Mouse (Mus musculus): ENCODE measurements around the gene Slc25a26. TPM values are rescaled to one million over a fixed set of nuclear protein-coding genes. Genes with fewer than 3 reads are reported as not detected.

Slc25a26 gene
- polyA plus RNA-seq, 1 experiment: 9.5 TPM

DNA sequence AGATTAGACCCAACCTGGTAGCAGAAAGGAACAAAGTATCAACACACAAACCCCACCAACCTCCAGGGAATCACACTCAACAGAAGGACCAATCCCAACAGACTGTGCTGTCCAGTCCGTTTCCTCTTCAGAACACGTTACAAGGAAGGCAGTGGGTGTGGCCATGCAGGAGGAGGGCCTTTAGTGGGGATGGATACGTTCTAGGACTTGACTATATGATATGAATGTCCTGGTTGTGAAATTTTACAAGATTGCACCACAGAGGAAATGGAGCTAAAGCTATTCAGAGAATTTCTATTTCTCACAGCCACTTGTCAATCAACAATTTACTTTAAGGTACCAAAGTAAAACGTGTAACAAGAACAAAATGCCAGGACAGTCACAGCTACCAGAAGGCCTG lies 145.6 kb downstream of the Slc25a26 start:
- WGBS: 57% methylated on average over 4 of the region's 4 CpGs
- no peak for DNase-seq
- no peaks in the 10 kb centered on the region for H3K36me3 ChIP-seq (ENCODE audit: control insufficient read depth, insufficient read depth, low read length)
- H3K27ac ChIP-seq (ENCODE audit: control insufficient read depth, insufficient read depth, low read length): peak overlapping the region; percentile 97
- H3K4me3 ChIP-seq (ENCODE audit: control insufficient read depth, insufficient read depth, low read length): no peak overlapping the region
- no peaks in the 10 kb centered on the region for H3K27me3 ChIP-seq (ENCODE audit: control insufficient read depth, insufficient read depth, low read length)
- TF ChIP-seq POLR2A (IDR thresholded peaks at IDR 0.05; ENCODE audit: control insufficient read depth, extremely low read depth, insufficient read depth, low read length, poor library complexity): no peak
- H3K4me1 ChIP-seq (replicated peaks; ENCODE audit: control insufficient read depth, insufficient read depth, low read length): peaks cover 57% of the 10 kb centered on the region

DNA sequence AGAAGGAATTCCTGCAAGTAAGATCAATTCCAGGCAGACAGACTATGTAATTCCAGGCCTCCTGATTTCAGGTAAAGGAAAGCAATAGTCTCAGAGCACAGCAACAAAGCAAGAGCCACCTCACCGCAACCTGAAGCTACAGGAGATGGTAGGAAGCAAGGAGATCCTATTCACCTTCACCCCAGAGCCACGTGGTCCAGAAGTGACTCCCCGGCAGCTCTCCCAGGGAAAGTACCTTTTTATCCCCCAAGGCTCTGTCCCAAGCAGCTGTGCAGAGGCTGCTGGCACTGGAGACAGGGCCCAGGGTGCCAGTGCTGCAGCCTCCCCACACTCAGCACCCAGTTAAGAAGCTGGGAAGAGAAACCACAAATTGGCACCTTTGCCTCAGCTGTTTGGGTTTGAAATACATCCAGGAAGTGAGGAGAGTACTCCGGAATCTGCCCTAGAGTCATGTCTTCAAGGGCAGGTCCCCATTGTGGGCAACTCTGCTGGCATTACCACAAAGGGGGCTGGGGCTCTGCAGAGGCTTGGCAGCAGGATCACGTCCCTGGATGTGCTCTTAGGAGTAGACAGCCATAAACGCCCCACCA lies 146.2 kb downstream of the Slc25a26 start:
- TF ChIP-seq POLR2A (IDR thresholded peaks at IDR 0.05; ENCODE audit: control insufficient read depth, extremely low read depth, insufficient read depth, low read length, poor library complexity) (no peak), CTCF (IDR thresholded peaks at IDR 0.05; ENCODE audit: borderline replicate concordance, control insufficient read depth, extremely low read depth, insufficient read depth, low read length, poor library complexity) (no peak)
- no peak overlapping the region for H3K4me3 ChIP-seq (ENCODE audit: control insufficient read depth, insufficient read depth, low read length)
- no peaks in the 10 kb centered on the region for H3K36me3 ChIP-seq (ENCODE audit: control insufficient read depth, insufficient read depth, low read length)
- DNase-seq: peak; percentile 45
- 21% methylated on average over 6 of the region's 6 CpGs for WGBS
- H3K4me1 ChIP-seq (replicated peaks; ENCODE audit: control insufficient read depth, insufficient read depth, low read length): peaks cover 60% of the 10 kb centered on the region
- H3K27ac ChIP-seq (ENCODE audit: control insufficient read depth, insufficient read depth, low read length): peak overlapping the region; percentile 97
- no peaks in the 10 kb centered on the region for H3K27me3 ChIP-seq (ENCODE audit: control insufficient read depth, insufficient read depth, low read length)

DNA sequence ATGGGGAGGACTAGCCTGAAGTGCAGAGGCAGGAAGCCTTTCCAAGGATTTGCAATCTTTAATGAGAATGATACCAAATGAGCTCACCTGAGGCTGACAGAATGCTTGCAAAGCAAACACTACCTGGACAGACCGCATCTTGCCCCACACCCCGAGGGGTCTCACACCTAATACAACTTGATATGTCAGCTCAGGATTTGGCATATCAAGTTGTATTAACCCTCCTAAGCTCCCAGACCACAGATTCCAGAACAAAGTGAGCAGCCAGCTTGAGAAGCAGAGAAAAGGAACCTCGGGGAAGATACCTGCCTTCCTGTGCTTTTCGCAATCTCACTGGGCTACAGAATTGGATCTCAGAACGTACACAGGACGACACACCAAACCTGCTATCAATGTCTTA lies 146.8 kb downstream of the Slc25a26 start:
- no peaks in the 10 kb centered on the region for H3K36me3 ChIP-seq (ENCODE audit: control insufficient read depth, insufficient read depth, low read length)
- no peak for TF ChIP-seq POLR2A (IDR thresholded peaks at IDR 0.05; ENCODE audit: control insufficient read depth, extremely low read depth, insufficient read depth, low read length, poor library complexity)
- TF ChIP-seq CTCF (IDR thresholded peaks at IDR 0.05; ENCODE audit: borderline replicate concordance, control insufficient read depth, extremely low read depth, insufficient read depth, low read length, poor library complexity): no peak
- 79% methylated on average over 6 of the region's 6 CpGs for WGBS
- peaks cover 64% of the 10 kb centered on the region for H3K4me1 ChIP-seq (replicated peaks; ENCODE audit: control insufficient read depth, insufficient read depth, low read length)
- peak overlapping the region; percentile 97 for H3K27ac ChIP-seq (ENCODE audit: control insufficient read depth, insufficient read depth, low read length)
- no peaks in the 10 kb centered on the region for H3K27me3 ChIP-seq (ENCODE audit: control insufficient read depth, insufficient read depth, low read length)
- no peak overlapping the region for H3K4me3 ChIP-seq (ENCODE audit: control insufficient read depth, insufficient read depth, low read length)
- no peak for DNase-seq

DNA sequence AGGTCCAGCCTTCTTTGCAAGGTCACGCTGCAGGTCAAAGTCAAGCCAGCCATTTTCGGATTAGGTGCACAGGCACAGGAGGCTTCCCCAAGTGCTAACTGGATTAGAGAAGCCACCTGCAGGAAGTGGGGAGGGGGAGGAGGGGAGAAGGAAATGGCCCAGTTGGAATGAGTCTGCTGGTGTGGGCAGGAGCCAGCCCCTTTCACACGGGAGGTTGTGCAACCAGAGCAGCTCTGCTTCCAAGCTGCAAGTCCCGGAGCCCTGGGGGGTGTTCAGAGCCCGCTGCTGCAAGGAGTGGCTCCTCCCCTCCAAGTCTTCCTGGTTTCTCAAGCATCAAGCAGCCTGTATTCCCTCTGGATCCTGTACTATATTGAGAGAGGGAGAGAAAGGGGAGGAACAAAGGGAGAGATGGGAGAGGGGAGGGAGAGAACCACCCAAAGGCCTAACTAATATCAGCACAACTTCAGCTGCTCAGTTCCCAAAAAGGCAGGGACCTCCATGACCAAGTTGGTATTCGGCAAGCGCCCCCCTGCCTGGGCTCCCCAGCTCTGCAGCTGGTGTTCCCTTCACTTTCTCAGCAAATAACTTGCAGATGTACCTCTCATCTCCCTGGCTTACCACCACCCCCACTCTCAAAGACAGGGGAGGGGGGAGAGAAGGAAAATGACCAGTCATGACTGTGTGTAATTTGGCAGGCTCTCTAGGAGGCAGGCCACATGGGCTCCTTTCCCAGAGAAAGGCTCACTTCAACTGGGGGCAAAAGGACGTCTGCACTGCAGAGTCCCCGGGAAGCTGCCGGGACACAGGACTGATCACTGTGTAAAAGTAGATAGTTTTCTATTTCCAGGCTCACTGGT lies 147.7 kb downstream of the Slc25a26 start:
- Histone ChIP-seq H3K4me3 (ENCODE audit: control insufficient read depth, insufficient read depth, low read length) (no peak overlapping the region), H3K4me1 (replicated peaks; ENCODE audit: control insufficient read depth, insufficient read depth, low read length) (peaks cover 69% of the 10 kb centered on the region), H3K36me3 (ENCODE audit: control insufficient read depth, insufficient read depth, low read length) (no peaks in the 10 kb centered on the region), H3K27me3 (ENCODE audit: control insufficient read depth, insufficient read depth, low read length) (no peaks in the 10 kb centered on the region), H3K27ac (ENCODE audit: control insufficient read depth, insufficient read depth, low read length) (peak overlapping the region; percentile 97)
- 28% methylated on average over 10 of the region's 10 CpGs for WGBS
- DNase-seq: peak; percentile 79
- no peak for TF ChIP-seq CTCF (IDR thresholded peaks at IDR 0.05; ENCODE audit: borderline replicate concordance, control insufficient read depth, extremely low read depth, insufficient read depth, low read length, poor library complexity)
- no peak for TF ChIP-seq POLR2A (IDR thresholded peaks at IDR 0.05; ENCODE audit: control insufficient read depth, extremely low read depth, insufficient read depth, low read length, poor library complexity)

DNA sequence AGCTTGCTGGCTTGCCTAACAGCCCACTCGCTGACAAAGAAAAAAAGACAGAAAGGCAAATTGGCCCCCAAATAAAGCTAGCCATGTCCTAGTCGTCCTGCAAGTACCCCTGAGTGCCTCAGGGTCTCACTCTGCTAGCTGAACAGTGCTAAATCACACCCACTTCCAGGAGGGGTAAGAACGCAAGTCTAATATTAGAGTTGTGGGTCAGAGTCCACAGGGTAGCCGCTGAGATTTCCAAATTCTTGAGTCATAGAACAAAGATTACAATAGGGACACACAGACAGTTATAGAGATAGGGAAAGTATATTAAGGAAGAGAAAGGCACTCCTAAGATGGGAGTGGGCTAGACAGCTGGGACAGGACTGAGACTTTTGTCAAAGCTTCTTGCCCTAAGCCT lies 148.4 kb downstream of the Slc25a26 start:
- Histone ChIP-seq H3K36me3 (ENCODE audit: control insufficient read depth, insufficient read depth, low read length) (no peaks in the 10 kb centered on the region), H3K4me1 (replicated peaks; ENCODE audit: control insufficient read depth, insufficient read depth, low read length) (peaks cover 71% of the 10 kb centered on the region), H3K27me3 (ENCODE audit: control insufficient read depth, insufficient read depth, low read length) (no peaks in the 10 kb centered on the region), H3K27ac (ENCODE audit: control insufficient read depth, insufficient read depth, low read length) (peak overlapping the region; percentile 97), H3K4me3 (ENCODE audit: control insufficient read depth, insufficient read depth, low read length) (no peak overlapping the region)
- DNase-seq: no peak
- TF ChIP-seq CTCF (IDR thresholded peaks at IDR 0.05; ENCODE audit: borderline replicate concordance, control insufficient read depth, extremely low read depth, insufficient read depth, low read length, poor library complexity): no peak
- no peak for TF ChIP-seq POLR2A (IDR thresholded peaks at IDR 0.05; ENCODE audit: control insufficient read depth, extremely low read depth, insufficient read depth, low read length, poor library complexity)
- 90% methylated on average over 4 of the region's 4 CpGs for WGBS

DNA sequence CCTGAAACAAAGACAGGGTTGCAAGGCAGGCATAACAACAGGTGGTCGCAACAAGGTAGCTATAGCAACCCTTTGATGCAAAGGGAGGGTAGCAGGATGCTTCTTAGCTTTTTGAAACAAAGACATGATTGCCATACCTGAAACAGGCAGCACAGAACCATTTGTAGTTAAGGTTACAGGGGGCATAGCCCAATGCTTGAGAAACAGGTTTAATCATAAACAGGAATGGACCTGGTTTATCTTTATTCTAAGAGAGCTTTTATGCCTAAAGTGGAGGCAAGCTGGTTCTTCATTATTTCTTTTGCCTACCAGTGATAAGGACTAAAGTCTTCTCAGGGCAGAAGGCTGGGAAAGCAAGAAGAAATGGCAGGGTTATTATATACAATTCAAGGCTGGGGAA lies 149.5 kb downstream of the Slc25a26 start:
- TF ChIP-seq POLR2A (IDR thresholded peaks at IDR 0.05; ENCODE audit: control insufficient read depth, extremely low read depth, insufficient read depth, low read length, poor library complexity) (no peak), CTCF (IDR thresholded peaks at IDR 0.05; ENCODE audit: borderline replicate concordance, control insufficient read depth, extremely low read depth, insufficient read depth, low read length, poor library complexity) (no peak)
- no peak overlapping the region for H3K4me3 ChIP-seq (ENCODE audit: control insufficient read depth, insufficient read depth, low read length)
- DNase-seq: no peak
- H3K27ac ChIP-seq (ENCODE audit: control insufficient read depth, insufficient read depth, low read length): no peak overlapping the region; the same call in 1 of the 2 replicates
- H3K27me3 ChIP-seq (ENCODE audit: control insufficient read depth, insufficient read depth, low read length): no peaks in the 10 kb centered on the region
- no peaks in the 10 kb centered on the region for H3K36me3 ChIP-seq (ENCODE audit: control insufficient read depth, insufficient read depth, low read length)
- H3K4me1 ChIP-seq (replicated peaks; ENCODE audit: control insufficient read depth, insufficient read depth, low read length): peaks cover 70% of the 10 kb centered on the region
- WGBS: 13% methylated on average over 1 of the region's 1 CpGs

All from thymus, adult 2 months (tissue).